Comparison of ENCODE assay signal across 8 mouse cellular contexts in genomic region chr13:34156840-34157185, GRCm38 (mm10). TPM values are rescaled to one million over a fixed set of nuclear protein-coding genes. Genes with fewer than 3 reads are reported as not detected.
DNase-seq lines count a peak whose midpoint lies in the region; ATAC-seq and TF ChIP-seq lines count a peak whose summit lies in the region.
"Had no signal": no experiment of that assay in that cellular context is flagged by ENCODE, and none has a peak within 500 bp of the region (broad histone marks: within the 10 kb centered on the region; RNA-seq: fewer than 3 reads in every experiment).

No protein-coding gene starts in this region.

- no peaks in the 10 kb centered on the region for H3K9me3 ChIP-seq in lung, embryonic 15.5 days
- no peaks in the 10 kb centered on the region for H3K9me3 ChIP-seq in hindbrain, postnatal 0 days (ENCODE audit: low read length)
- H3K9me3 ChIP-seq: megakaryocyte, embryonic 14.5 days had no signal

- no peak overlapping the region for H3K9ac ChIP-seq in lung, embryonic 15.5 days
- H3K9ac ChIP-seq in hindbrain, postnatal 0 days (replicated peaks; ENCODE audit: low read length) = no peak overlapping the region

- no peaks in the 10 kb centered on the region for H3K27me3 ChIP-seq in lung, embryonic 15.5 days
- H3K27me3 ChIP-seq in hindbrain, postnatal 0 days (ENCODE audit: insufficient read depth, low read length) = no peaks in the 10 kb centered on the region
- H3K27me3 ChIP-seq: megakaryocyte, embryonic 14.5 days had no signal

- peak overlapping the region; percentile 17; the same call in 1 of the 2 replicates for H3K27ac ChIP-seq in lung, embryonic 15.5 days
- peak overlapping the region; percentile 60 for H3K27ac ChIP-seq in hindbrain, postnatal 0 days

- H3K36me3 ChIP-seq in lung, embryonic 15.5 days = no peaks in the 10 kb centered on the region
- H3K36me3 ChIP-seq in hindbrain, postnatal 0 days (ENCODE audit: insufficient read depth, low read length) = no peaks in the 10 kb centered on the region

- no peak for ATAC-seq in lung, embryonic 15.5 days (ENCODE audit: borderline replicate concordance, extremely low read depth, low FRiP score, low TSS enrichment)
- peak; percentile 46 for ATAC-seq in hindbrain, postnatal 0 days

- no peak overlapping the region for H3K4me3 ChIP-seq in lung, embryonic 15.5 days
- H3K4me3 ChIP-seq in hindbrain, postnatal 0 days (ENCODE audit: low read length) = no peak overlapping the region
- H3K4me3 ChIP-seq: megakaryocyte, embryonic 14.5 days had no signal

- 57% methylated on average over 2 of the region's 2 CpGs for WGBS in lung, embryonic 15.5 days
- WGBS in hindbrain, postnatal 0 days = 46% methylated on average over 2 of the region's 2 CpGs

- H3K4me2 ChIP-seq in lung, embryonic 15.5 days = no peak overlapping the region
- no peak overlapping the region for H3K4me2 ChIP-seq in hindbrain, postnatal 0 days (ENCODE audit: low read depth, low read length)

- H3K4me1 ChIP-seq in lung, embryonic 15.5 days = peaks cover 21% of the 10 kb centered on the region
- H3K4me1 ChIP-seq in hindbrain, postnatal 0 days (ENCODE audit: insufficient read depth, low read length) = peaks cover 8% of the 10 kb centered on the region

- DNase-seq in lung, postnatal 4 days = no peak
- DNase-seq in cerebellum, adult 11 months = peak; percentile 78
- DNase-seq in cerebellum, postnatal 36 days = peak; percentile 84 to 85
- peak; percentile 66 for DNase-seq in hindbrain, postnatal 0 days (ENCODE audit: low spot score)
- DNase-seq in embryo, embryonic 11 days = no peak
- DNase-seq in adrenal gland, postnatal 4 days (ENCODE audit: low spot score in 2 of 2) = no peak

- TF ChIP-seq CTCF in hindbrain, postnatal 0 days (IDR thresholded peaks at IDR 0.05; ENCODE audit: low read depth) = peak; percentile 5; the same call in 1 of the 2 replicates

RNA-seq across cellular contexts. Expression of gene Psmg4, which starts 6.0 kb away (rescaled TPM):
- polyA plus RNA-seq in lung, embryonic 15.5 days (2015; fragmentation: Nextera tagmentation; extraction: Ambion mirVana) = 64.3 and 72.7 TPM in 2 replicates
- total RNA-seq in hindbrain, postnatal 0 days (2014; rRNA removed) = 41.6 and 75.9 TPM in 2 replicates
- polyA plus RNA-seq in hindbrain, postnatal 0 days (2015; fragmentation: Nextera tagmentation; extraction: Ambion mirVana) = 88.5 and 92.0 TPM in 2 replicates
- 10 to 100 TPM; 45.2 to 50.0 TPM for total RNA-seq in adrenal gland, postnatal 4 days (2021)

RNA-seq across cellular contexts. Expression of gene Tubb2b, which starts 26.5 kb away (rescaled TPM):
- 18.0 and 19.7 TPM in 2 replicates for polyA plus RNA-seq in lung, embryonic 15.5 days (2015; fragmentation: Nextera tagmentation; extraction: Ambion mirVana)
- total RNA-seq in hindbrain, postnatal 0 days (2014; rRNA removed) = 4,422 and 4,857 TPM in 2 replicates
- polyA plus RNA-seq in hindbrain, postnatal 0 days (2015; fragmentation: Nextera tagmentation; extraction: Ambion mirVana) = 709 and 787 TPM in 2 replicates
- 100 to 1,000 TPM in 1 of 2 experiments, 10 to 100 TPM in 1; 59.8 to 108 TPM for total RNA-seq in adrenal gland, postnatal 4 days (2021)

Comparison
In these comparisons a context has a peak if more than half of its experiments do, and no peak if none do; other contexts are left out.
1. DNase-seq: peak in cerebellum, adult 11 months (single experiment), cerebellum, postnatal 36 days (2 of 2) and hindbrain, postnatal 0 days (single experiment); none in lung, postnatal 4 days (0 of 2), embryo, embryonic 11 days (single experiment) and adrenal gland, postnatal 4 days (0 of 2).
2. RNA of gene Tubb2b, which starts 26.5 kb away (total RNA-seq): 4,422 to 4,857 TPM in hindbrain, postnatal 0 days; 59.8 to 108 TPM in adrenal gland, postnatal 4 days; every median in the first group is over 10 times any median in the second.